8 mouse cellular contexts compared by ENCODE assay signal in the genomic region with DNA sequence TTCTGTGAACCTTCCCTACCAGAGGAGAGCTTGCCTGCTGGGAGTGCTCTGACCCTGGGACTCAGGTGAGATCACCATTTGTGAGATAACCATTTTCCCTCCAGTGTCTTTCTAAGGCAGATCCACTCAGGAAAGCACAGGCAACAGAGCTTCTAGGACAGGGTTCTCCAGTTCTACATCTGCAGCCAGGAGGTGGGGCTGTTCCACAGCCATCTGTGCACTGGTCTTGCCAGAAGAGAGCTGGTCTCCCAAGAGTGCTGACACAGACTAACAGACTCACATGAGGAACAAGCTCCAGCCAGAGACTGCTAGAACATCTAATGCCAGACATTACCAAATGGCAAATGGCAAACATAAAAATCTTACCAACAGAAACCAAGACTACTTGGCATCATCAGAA. TPM values are rescaled to one million over a fixed set of nuclear protein-coding genes. Genes with fewer than 3 reads are reported as not detected.
A peak's percentile ranks its signal among the peaks of the same experiment; 100 is the strongest.
DNase-seq lines count a peak whose midpoint lies in the region.
"Had no signal": no experiment of that assay in that cellular context is flagged by ENCODE, and none has a peak within 500 bp of the region (broad histone marks: within the 10 kb centered on the region; RNA-seq: fewer than 3 reads in every experiment).

No protein-coding gene starts in this region.

- no peaks in the 10 kb centered on the region for H3K36me3 ChIP-seq in splenic B cell, adult 2 months (ENCODE audit: control insufficient read depth, insufficient read depth, low read length, poor library complexity, severe bottlenecking)
- H3K36me3 ChIP-seq: midbrain, embryonic 12.5 days had no signal

- intact Hi-C loops in left cerebral cortex, postnatal 36 days (cut with DNase I): loop anchor here (2.0 kb wide), 1 partner anchor 132 kb away; no protein-coding TSS in a partner anchor
- intact Hi-C loops in gastrocnemius, postnatal 14 days (cut with DNase I; ENCODE audit: low total_unique reads): no loop called here

- peak; percentile 9 to 10 for DNase-seq in left cerebral cortex, adult 18-20 months (ENCODE audit: low spot score in 2 of 2)
- no peak for DNase-seq in left cerebral cortex, postnatal 36 days (ENCODE audit: low spot score in 2 of 2)
- peak; percentile 8 for DNase-seq in T-cell, adult 2 months (ENCODE audit: low spot score)
- peak; percentile 66 for DNase-seq in gastrocnemius, postnatal 14 days
- peak; percentile 34 to 62 for DNase-seq in layer of hippocampus, postnatal 10 days (ENCODE audit: low spot score in 2 of 2)
- peak; percentile 15 for DNase-seq in splenic B cell, adult 2 months (ENCODE audit: low read depth, low spot score)
- no peak for DNase-seq in spleen, postnatal 4 days (ENCODE audit: low spot score in 2 of 2)

- H3K27me3 ChIP-seq in splenic B cell, adult 2 months (ENCODE audit: control insufficient read depth, insufficient read depth, low read length, poor library complexity, severe bottlenecking): no peaks in the 10 kb centered on the region
- H3K27me3 ChIP-seq: midbrain, embryonic 12.5 days had no signal

RNA-seq across cellular contexts. Expression of a gene that starts 9.9 kb away (rescaled TPM):
- total RNA-seq in left cerebral cortex, adult 18-20 months (2021): not detected
- not detected for total RNA-seq in left cerebral cortex, postnatal 36 days (2021)
- total RNA-seq in gastrocnemius, postnatal 14 days (2021): not detected
- total RNA-seq in layer of hippocampus, postnatal 10 days (2021): not detected

RNA-seq across cellular contexts. Expression of a gene that starts 52.5 kb away (rescaled TPM):
- total RNA-seq in left cerebral cortex, adult 18-20 months (2021): not detected
- not detected for total RNA-seq in left cerebral cortex, postnatal 36 days (2021)
- total RNA-seq in gastrocnemius, postnatal 14 days (2021): not detected
- total RNA-seq in layer of hippocampus, postnatal 10 days (2021): not detected

Comparison
In these comparisons a context has a peak if more than half of its experiments do, and no peak if none do; other contexts are left out.
1. DNase-seq: peak in left cerebral cortex, adult 18-20 months (2 of 2), T-cell, adult 2 months (single experiment), gastrocnemius, postnatal 14 days (single experiment), layer of hippocampus, postnatal 10 days (2 of 2) and splenic B cell, adult 2 months (single experiment); none in left cerebral cortex, postnatal 36 days (0 of 2) and spleen, postnatal 4 days (0 of 2).